Mouse (Mus musculus) small intestine, adult 2 months (tissue): ENCODE data around the gene Lsm4. TPM values are rescaled to one million over a fixed set of nuclear protein-coding genes. Genes with fewer than 3 reads are reported as not detected.
A peak's percentile ranks its signal among the peaks of the same experiment; 100 is the strongest.

ENCODE experiments used
- H3K27ac ChIP-seq: fragments of 200-500 bp; 2 replicates; pipeline ENCODE4 v1.5.1; 2012; ENCODE audit warnings: low read depth, low read length, control low read depth, inconsistent platforms; ENCODE audit not compliant: insufficient read depth
- H3K27me3 ChIP-seq: fragments of 200-500 bp; 2 replicates; pipeline ENCODE4 v1.6.1; 2012; ENCODE audit warnings: mild to moderate bottlenecking, moderate library complexity, low read length, inconsistent platforms; ENCODE audit not compliant: control insufficient read depth, insufficient read depth
- H3K36me3 ChIP-seq: fragments of 200-500 bp; 2 replicates; pipeline ENCODE4 v1.6.1; 2012; ENCODE audit warnings: mild to moderate bottlenecking, low read length, control low read depth, inconsistent platforms; ENCODE audit not compliant: control insufficient read depth, insufficient read depth
- H3K4me1 ChIP-seq: fragments of 200-500 bp; 2 replicates; pipeline ENCODE4 v1.6.1; 2012; ENCODE audit warnings: low read length, inconsistent platforms, mixed read lengths; ENCODE audit not compliant: control insufficient read depth, insufficient read depth, insufficient read length
- H3K4me3 ChIP-seq: fragments of 200-500 bp; 2 replicates; pipeline ENCODE4 v1.5.1; 2012; ENCODE audit warnings: low read depth, mild to moderate bottlenecking, control low read depth, inconsistent platforms, low read length, moderate library complexity
- CTCF ChIP-seq: fragments of 200-500 bp; IDR thresholded peaks from 2 replicates; pipeline ENCODE4 v1.5.1; 2012; ENCODE audit warnings: low read depth, mild to moderate bottlenecking, control low read depth, inconsistent platforms, low read length, moderate library complexity, mixed read lengths; ENCODE audit not compliant: insufficient replicate concordance, insufficient read length; ENCODE audit errors: extremely low read depth
- POLR2A ChIP-seq: fragments of 200-500 bp; IDR thresholded peaks from 2 replicates; pipeline ENCODE4 v1.6.1; 2012; ENCODE audit warnings: low read depth, mild to moderate bottlenecking, control low read depth, inconsistent platforms, low read length, moderate library complexity
- WGBS: fragments of 180-500 bp; shearing (Covaris S2); methylation state at CpG from one replicate; pipeline ENCODE4 v1.1.7; 2018; 5-methylcytosine and 5-hydroxymethylcytosine counted together
- polyA plus RNA-seq: library from polyadenylated mRNA; depleted of rRNA; stranded (reverse); fragments of >200 nt; gene quantifications from 2 replicates; pipeline ENCODE4 v1.2.3, GENCODE M21; 2012

Lsm4 gene
- polyA plus RNA-seq, 1 experiment = 152 TPM

DNA sequence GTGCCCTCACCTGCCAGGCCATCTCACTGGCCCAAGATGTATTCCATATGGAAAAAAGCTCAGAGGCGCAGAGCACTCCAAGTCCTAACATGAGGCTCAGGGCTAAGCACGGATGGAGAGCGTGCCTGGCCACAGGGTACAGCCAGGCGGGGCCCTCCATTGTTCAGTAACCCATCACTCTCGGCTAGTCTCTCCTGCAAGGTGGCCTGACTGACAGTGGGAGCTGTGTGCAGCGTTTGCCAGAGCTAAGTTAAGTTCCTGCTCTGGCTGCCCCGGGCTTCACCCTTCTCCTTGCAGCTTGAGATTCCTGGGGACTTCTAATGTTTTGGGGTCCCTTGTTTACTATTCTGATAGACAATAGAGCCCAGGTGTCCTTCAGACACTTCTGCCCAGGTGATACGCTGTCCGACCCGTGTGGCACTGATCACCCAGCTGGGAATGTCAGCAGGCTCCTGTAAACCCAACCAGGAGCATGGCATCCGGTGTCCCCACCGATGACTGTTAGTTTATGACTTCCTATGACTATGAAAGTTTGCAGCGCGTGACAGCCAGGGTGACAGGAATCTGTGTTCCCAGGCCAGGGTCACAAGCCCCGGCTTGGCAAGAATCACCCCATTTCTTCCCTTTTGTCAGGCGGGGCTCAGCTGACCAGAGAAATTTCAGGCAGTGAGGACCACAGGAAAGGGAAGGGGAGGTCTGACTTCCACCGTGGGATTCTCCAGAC is 27.4 kb upstream of the Lsm4 start:
- no peaks in the 10 kb centered on the region for H3K27me3 ChIP-seq
- H3K27ac ChIP-seq = no peak overlapping the region
- peaks cover 33% of the 10 kb centered on the region; the same call in 1 of the 2 replicates for H3K4me1 ChIP-seq
- peaks cover 12% of the 10 kb centered on the region for H3K36me3 ChIP-seq
- H3K4me3 ChIP-seq = no peak overlapping the region
- 45% methylated on average over 17 of the region's 17 CpGs for WGBS
- TF ChIP-seq POLR2A = no peak
- TF ChIP-seq CTCF = no peak

- TF ChIP-seq POLR2A = no peak
- no peak for TF ChIP-seq CTCF
- H3K27me3 ChIP-seq = no peaks in the 10 kb centered on the region
- H3K36me3 ChIP-seq = peaks cover 19% of the 10 kb centered on the region
- H3K4me1 ChIP-seq = peaks cover 33% of the 10 kb centered on the region; the same call in 1 of the 2 replicates
- no peak overlapping the region for H3K4me3 ChIP-seq
- H3K27ac ChIP-seq = no peak overlapping the region
- WGBS = 52% methylated on average over 6 of the region's 6 CpGs
Measured at GRCm38 (mm10) chr8:70646369-70646768, 26.7 kb upstream of the Lsm4 start.

DNA sequence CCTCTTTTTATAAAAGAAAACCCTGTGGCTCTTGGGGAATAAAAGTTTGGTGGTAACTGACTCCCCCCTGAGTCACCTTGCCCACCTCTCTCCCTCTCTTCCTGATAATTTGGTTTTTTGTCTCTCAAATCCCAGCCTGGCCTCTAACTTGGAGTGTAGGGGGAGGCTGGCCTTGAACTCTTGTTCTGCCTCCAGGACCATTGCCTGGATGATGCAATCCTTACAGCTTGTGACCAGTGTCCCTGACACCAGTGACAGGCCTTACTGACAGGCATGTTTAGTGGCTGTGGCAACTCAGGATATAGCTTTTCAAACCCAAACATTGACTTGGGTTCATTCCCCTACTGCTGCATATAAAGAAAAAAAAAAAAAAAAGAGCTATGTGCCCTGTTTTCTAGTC is 26.3 kb upstream of the Lsm4 start:
- Histone ChIP-seq H3K27ac (no peak overlapping the region), H3K36me3 (peaks cover 22% of the 10 kb centered on the region), H3K27me3 (no peaks in the 10 kb centered on the region), H3K4me1 (peaks cover 33% of the 10 kb centered on the region; the same call in 1 of the 2 replicates), H3K4me3 (no peak overlapping the region)
- TF ChIP-seq CTCF (no peak), POLR2A (no peak)

DNA sequence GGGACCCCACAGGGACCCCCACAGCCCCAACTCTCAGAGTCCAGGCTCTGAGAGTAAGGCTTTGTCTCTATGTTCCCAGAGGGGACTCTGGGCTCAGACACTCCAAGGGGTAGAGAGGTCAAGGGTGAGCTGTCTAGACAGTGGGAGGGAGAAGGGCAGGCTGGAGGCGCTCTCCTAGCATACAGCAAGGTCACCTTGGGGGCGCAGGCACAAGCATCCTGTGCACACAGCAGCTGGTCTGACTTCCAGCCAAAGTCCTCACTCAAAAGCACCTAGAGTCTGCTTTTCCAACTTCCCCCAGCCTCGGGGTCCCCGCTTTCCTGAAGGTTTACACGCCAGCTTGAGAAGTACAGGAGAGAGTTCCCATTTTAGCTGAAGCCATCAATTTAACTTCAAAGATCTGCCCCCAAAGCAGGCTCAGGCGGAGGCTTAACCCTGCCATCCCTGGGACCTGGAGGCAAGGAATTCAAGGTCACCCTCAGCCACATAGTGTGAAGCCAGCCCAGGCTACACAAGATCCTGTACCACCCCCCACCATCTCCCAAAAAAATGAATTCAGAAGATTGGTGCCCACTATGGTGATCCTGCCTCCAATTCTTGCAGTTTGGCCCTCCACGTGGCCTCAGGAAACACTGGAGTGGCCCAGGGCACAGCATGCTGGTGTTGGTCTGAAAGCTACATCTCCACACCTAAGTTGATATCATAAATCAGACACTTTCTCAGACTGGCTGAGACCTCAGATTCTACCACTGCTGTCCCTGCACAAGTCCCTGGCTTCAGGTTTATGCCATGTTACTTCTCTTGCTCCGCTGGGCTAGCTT is 25.5 kb upstream of the Lsm4 start:
- H3K27me3 ChIP-seq = no peaks in the 10 kb centered on the region
- peaks cover 29% of the 10 kb centered on the region for H3K36me3 ChIP-seq
- TF ChIP-seq CTCF (no peak), POLR2A (no peak)
- no peak overlapping the region for H3K27ac ChIP-seq
- H3K4me1 ChIP-seq = peaks cover 36% of the 10 kb centered on the region
- no peak overlapping the region for H3K4me3 ChIP-seq
- 62% methylated on average over 8 of the region's 8 CpGs for WGBS

DNA sequence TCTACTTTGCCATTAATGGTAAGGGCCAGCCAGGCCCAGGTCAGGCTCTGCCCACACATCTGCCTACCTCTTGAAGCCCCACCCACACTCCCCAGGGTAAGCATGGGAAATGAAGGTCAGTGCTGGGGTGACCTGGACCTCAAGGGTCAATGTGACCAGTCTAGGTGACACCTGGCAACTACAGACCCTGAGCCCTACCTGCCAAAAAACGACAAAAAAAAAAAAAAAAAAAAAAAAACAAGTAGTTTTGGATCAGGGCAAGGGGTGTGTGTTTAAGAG is 24.9 kb upstream of the Lsm4 start:
- TF ChIP-seq POLR2A (no peak), CTCF (no peak)
- Histone ChIP-seq H3K27me3 (no peaks in the 10 kb centered on the region), H3K36me3 (peaks cover 30% of the 10 kb centered on the region), H3K27ac (no peak overlapping the region), H3K4me3 (no peak overlapping the region), H3K4me1 (peaks cover 36% of the 10 kb centered on the region)
- 8% methylated on average over 1 of the region's 1 CpGs for WGBS

GRCm38 (mm10) chr8:70648921-70649320 is 24.1 kb upstream of the Lsm4 start:
- peaks cover 36% of the 10 kb centered on the region for H3K4me1 ChIP-seq
- TF ChIP-seq CTCF (no peak), POLR2A (no peak)
- H3K4me3 ChIP-seq = no peak overlapping the region
- H3K36me3 ChIP-seq = peaks cover 30% of the 10 kb centered on the region
- H3K27ac ChIP-seq = peak overlapping the region; percentile 43
- WGBS = 44% methylated on average over 3 of the region's 3 CpGs
- H3K27me3 ChIP-seq = no peaks in the 10 kb centered on the region

DNA sequence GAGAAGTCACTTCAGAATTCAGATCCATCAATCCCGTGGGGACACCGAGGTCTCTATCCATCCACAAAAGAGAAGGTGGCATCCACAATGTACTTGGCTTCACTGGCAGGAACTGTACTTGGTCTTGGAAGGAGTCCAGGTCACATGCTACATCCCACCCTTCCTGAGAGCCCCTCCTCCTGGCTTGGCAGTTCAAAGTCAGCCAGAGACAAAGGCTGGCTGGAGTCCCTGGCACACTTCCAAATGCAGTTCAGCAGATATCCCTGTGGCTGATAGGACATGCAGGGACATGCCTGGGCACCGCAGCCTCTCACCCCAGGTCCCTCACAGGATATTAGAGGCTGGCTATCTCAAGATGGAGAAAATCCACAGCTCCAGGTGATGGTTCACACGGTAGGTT is 23.7 kb upstream of the Lsm4 start:
- WGBS = 11% methylated on average over 4 of the region's 4 CpGs
- Histone ChIP-seq H3K27me3 (no peaks in the 10 kb centered on the region), H3K27ac (peak overlapping the region; percentile 71), H3K36me3 (peaks cover 30% of the 10 kb centered on the region), H3K4me3 (no peak overlapping the region), H3K4me1 (peaks cover 36% of the 10 kb centered on the region)
- TF ChIP-seq CTCF (no peak), POLR2A (no peak)

DNA sequence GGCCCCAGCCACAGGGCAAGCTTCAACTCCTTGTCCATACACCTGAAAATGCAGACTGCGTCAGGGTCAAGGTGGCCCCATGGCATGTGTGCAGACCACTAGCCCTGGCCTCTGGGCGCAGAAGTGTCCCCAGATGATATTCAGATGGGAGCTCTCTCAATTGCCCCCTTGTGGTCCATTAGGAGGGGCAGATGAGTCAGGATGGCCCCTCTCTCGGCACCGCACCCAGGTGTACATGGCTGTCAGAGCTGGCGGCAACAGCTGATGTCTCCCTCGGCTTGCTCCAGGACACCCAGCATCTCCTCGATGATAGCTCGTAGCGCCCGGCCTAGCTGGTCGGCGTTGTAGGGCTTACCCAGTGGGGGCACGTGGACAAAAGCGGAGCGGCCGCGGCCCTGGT is 22.7 kb upstream of the Lsm4 start:
- WGBS = 89% methylated on average over 17 of the region's 17 CpGs
- no peak for TF ChIP-seq CTCF
- no peak for TF ChIP-seq POLR2A
- peaks cover 36% of the 10 kb centered on the region for H3K4me1 ChIP-seq
- H3K4me3 ChIP-seq = no peak overlapping the region
- peaks cover 36% of the 10 kb centered on the region for H3K36me3 ChIP-seq
- no peaks in the 10 kb centered on the region for H3K27me3 ChIP-seq
- no peak overlapping the region for H3K27ac ChIP-seq
